Mouse (Mus musculus): ENCODE measurements around the gene Wdfy2.

- TF ChIP-seq USF1 (IDR thresholded peaks at IDR 0.05; ENCODE audit: low read depth) (no peak), CEBPB (IDR thresholded peaks at IDR 0.05; ENCODE audit: insufficient read depth, poor library complexity, severe bottlenecking) (no peak), POLR2AphosphoS2 (IDR thresholded peaks at IDR 0.05; ENCODE audit: insufficient read length, low read depth) (no peak), POLR2A (IDR thresholded peaks at IDR 0.05; ENCODE audit: insufficient read length, low read depth) (no peak), MAX (IDR thresholded peaks at IDR 0.05; ENCODE audit: low read depth) (no peak), MYOD1 (IDR thresholded peaks at IDR 0.05; ENCODE audit: control insufficient read depth in 1 of 3, insufficient read length in 2 of 3, low read depth in 2 of 3) (no peak), TCF12 (IDR thresholded peaks at IDR 0.05; ENCODE audit: insufficient read depth, poor library complexity, severe bottlenecking) (no peak), SRF (IDR thresholded peaks at IDR 0.05; ENCODE audit: control insufficient read depth, insufficient read length, low read depth) (no peak), REST (IDR thresholded peaks at IDR 0.05; ENCODE audit: insufficient read depth, insufficient read length) (no peak), MYOG (IDR thresholded peaks at IDR 0.05; ENCODE audit: control insufficient read depth in 1 of 3, insufficient read depth in 1 of 3, insufficient read length in 2 of 3, low read depth in 2 of 3) (no peak), TCF3 (IDR thresholded peaks at IDR 0.05; ENCODE audit: insufficient read length, low read depth) (no peak), E2F4 (IDR thresholded peaks at IDR 0.05; ENCODE audit: insufficient read depth) (no peak)
Observed at GRCm38 (mm10) chr14:62856490-62856889, 19.0 kb downstream of the Wdfy2 start.

Data from myocyte (in vitro differentiated cells).